Mouse (Mus musculus): ENCODE results near the gene Plxdc1. TPM values are rescaled to one million over a fixed set of nuclear protein-coding genes. Genes with fewer than 3 reads are reported as not detected.
A peak's percentile ranks its signal among the peaks of the same experiment; 100 is the strongest.

The Plxdc1 gene
- polyA plus RNA-seq, 1 experiment from 2014 or later = 1.4 TPM

DNA sequence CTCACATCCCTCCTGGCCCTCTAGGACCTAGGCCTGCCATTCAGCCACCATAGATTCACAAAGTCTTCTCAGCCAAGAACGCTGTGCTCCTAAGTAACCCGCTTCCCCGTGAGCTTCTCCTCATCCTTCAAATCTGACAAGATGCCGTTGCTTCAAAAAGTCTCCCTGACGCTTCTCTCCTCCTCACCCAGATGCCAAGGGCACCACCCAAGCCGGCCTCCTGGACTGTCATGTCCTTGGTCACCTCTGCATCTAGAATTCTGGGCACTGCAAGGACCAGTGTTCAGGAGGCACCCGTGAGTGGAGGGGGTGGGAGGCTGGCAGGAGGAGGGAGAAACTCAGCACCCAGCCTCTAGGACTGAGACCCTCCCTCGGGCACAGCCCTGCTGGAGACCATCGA lies 3.5 kb downstream of the Plxdc1 start:
- no peak overlapping the region for H3K4me3 ChIP-seq
- WGBS = 85% methylated on average over 9 of the region's 9 CpGs
- no peak for ATAC-seq (ENCODE audit: low FRiP score, low read depth)
- H3K9me3 ChIP-seq = no peaks in the 10 kb centered on the region
- H3K4me2 ChIP-seq = no peak overlapping the region
- no peak overlapping the region for H3K27ac ChIP-seq (replicated peaks)
- H3K27me3 ChIP-seq = peaks cover 28% of the 10 kb centered on the region
- H3K9ac ChIP-seq = no peak overlapping the region
- peaks cover 15% of the 10 kb centered on the region for H3K4me1 ChIP-seq (replicated peaks)
- no peaks in the 10 kb centered on the region for H3K36me3 ChIP-seq

DNA sequence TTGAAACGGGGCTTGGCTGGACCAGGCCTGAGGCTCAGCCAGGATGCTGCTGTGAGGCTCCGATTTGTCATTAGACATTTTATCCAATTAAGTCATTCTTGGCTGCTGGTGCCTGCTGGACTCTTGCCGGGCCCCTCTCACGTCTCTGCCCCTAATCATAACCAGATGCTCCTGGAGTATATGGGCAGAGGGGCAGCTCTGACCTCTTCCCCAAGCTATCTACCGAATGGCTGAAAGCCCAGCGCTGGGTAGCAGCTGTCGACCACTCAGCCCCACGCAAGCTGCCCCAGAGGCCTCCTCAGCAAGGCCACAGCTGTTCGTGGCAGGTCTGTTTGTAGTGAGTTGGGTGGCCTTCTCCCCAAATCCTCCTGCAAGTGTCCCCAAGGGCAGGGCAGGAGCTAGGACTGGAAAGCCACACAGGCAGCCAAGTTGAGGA lies 5.7 kb downstream of the Plxdc1 start:
- no peaks in the 10 kb centered on the region for H3K36me3 ChIP-seq
- ATAC-seq (ENCODE audit: low FRiP score, low read depth) = peak; percentile 38; the same call in 1 of the 2 replicates
- no peak overlapping the region for H3K4me2 ChIP-seq
- H3K9ac ChIP-seq = no peak overlapping the region
- H3K4me3 ChIP-seq = no peak overlapping the region
- no peaks in the 10 kb centered on the region for H3K4me1 ChIP-seq (replicated peaks)
- H3K9me3 ChIP-seq = no peaks in the 10 kb centered on the region
- H3K27ac ChIP-seq (replicated peaks) = no peak overlapping the region
- H3K27me3 ChIP-seq = peaks cover 19% of the 10 kb centered on the region
- 39% methylated on average over 9 of the region's 9 CpGs for WGBS

DNA sequence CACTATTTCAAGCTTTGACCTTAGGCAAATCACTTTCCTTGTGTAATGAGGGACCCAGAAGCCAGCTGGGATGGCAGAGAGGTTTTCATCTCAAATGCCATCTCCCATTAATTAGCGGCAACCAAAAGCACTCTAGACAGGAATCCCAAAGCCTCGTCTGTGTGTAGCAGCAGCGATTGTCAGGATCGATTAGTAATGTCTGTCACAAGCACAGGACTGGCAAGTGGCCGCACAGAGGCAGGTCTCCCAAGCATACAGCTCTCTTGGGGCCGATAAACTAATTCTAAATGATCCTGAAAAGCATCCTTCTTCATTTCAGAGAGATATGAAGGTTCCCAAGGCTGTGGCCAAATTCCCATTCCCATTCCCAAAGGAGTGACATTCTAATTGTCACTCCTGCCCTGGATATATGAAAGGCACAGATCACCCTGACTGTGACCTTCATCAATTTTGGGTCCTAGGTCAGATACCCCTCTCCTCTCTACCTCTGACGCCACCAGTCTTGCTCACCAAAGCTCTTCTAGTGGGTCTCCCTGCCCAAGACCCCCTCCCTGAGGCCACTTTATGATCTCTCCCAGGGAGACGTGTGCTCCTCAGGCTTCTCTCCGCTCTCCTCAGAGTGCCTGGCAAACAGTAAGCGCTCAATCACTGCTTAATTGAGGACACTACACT lies 6.3 kb downstream of the Plxdc1 start:
- H3K4me1 ChIP-seq (replicated peaks) = no peaks in the 10 kb centered on the region
- ATAC-seq (ENCODE audit: low FRiP score, low read depth) = no peak
- H3K4me2 ChIP-seq = no peak overlapping the region
- H3K4me3 ChIP-seq = no peak overlapping the region
- WGBS = 67% methylated on average over 10 of the region's 10 CpGs
- no peak overlapping the region for H3K9ac ChIP-seq
- no peaks in the 10 kb centered on the region for H3K9me3 ChIP-seq
- H3K27me3 ChIP-seq = peaks cover 13% of the 10 kb centered on the region
- H3K36me3 ChIP-seq = no peaks in the 10 kb centered on the region
- H3K27ac ChIP-seq (replicated peaks) = no peak overlapping the region

DNA sequence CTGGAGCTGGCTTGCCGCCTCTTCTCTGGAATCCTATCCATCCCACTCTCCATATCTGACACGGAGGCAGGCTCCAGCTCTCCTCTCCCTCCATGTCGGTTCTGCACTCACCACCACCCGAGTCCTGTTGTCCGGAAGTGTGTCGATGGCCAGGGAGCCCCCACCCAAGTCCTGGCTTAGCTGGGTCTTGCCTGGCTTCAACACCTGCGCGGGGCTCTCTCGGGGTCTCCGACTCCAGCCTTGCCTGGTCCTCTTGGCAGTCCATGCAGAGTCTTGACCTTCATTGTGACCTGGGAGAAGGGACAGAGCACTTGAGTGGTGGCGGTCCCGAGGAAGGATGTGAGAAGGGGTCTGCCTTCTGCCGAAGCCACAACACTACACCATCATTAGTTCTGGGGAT lies 7.9 kb downstream of the Plxdc1 start:
- Histone ChIP-seq H3K36me3 (no peaks in the 10 kb centered on the region), H3K27me3 (0 out of 2 replicates have a peak, but pooled peaks cover 4% of the 10 kb centered on the region), H3K4me3 (no peak overlapping the region), H3K4me2 (no peak overlapping the region), H3K27ac (replicated peaks) (no peak overlapping the region), H3K9ac (no peak overlapping the region), H3K4me1 (replicated peaks) (no peaks in the 10 kb centered on the region), H3K9me3 (no peaks in the 10 kb centered on the region)
- WGBS = 90% methylated on average over 13 of the region's 13 CpGs
- ATAC-seq (ENCODE audit: low FRiP score, low read depth) = no peak

DNA sequence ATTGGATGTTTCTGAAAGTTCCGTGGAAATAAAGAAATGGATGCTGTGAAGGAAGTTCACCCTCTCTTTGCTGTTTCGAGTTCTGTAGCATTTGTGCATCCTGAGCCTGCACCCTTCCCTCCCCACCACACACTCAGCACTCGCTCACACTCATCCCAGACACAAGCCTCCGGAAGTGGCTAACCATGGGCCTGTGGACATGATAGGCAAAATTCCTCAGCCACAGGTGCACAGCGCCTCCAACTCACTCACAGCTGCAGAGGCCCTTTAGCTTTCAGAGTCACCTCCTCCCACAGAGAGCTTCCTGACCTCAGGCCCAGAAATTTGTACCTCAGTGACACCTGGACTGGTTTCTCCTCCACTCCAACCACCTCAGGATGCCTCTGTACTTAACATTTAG lies 8.4 kb downstream of the Plxdc1 start:
- 0 out of 2 replicates have a peak, but pooled peaks cover 4% of the 10 kb centered on the region for H3K27me3 ChIP-seq
- WGBS = 81% methylated on average over 5 of the region's 5 CpGs
- ATAC-seq (ENCODE audit: low FRiP score, low read depth) = no peak
- H3K9me3 ChIP-seq = no peaks in the 10 kb centered on the region
- no peak overlapping the region for H3K4me3 ChIP-seq
- no peak overlapping the region for H3K4me2 ChIP-seq
- no peak overlapping the region for H3K9ac ChIP-seq
- H3K36me3 ChIP-seq = no peaks in the 10 kb centered on the region
- no peaks in the 10 kb centered on the region for H3K4me1 ChIP-seq (replicated peaks)
- H3K27ac ChIP-seq (replicated peaks) = no peak overlapping the region

DNA sequence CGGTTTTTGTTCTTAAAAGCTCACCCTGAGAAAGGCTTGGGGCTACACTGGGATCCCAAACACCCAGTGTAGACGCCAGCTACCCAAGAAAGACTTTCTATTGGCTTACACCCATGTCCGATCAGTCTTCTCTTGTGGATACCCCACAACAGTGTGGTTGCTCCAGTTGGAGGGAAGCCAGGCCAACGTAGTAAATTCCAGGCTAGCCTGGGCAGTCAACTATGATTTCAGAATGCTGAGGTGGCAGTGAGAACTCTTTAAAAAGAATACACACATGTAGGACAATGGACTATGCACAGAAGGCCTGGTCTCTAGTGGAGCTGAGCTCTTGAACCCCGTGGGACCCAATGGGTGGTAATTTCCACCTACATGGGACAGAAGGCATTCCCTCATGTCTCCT lies 11.5 kb downstream of the Plxdc1 start:
- Histone ChIP-seq H3K4me2 (no peak overlapping the region), H3K27me3 (0 out of 2 replicates have a peak, but pooled peaks cover 4% of the 10 kb centered on the region)
- no peak for ATAC-seq (ENCODE audit: low FRiP score, low read depth)

DNA sequence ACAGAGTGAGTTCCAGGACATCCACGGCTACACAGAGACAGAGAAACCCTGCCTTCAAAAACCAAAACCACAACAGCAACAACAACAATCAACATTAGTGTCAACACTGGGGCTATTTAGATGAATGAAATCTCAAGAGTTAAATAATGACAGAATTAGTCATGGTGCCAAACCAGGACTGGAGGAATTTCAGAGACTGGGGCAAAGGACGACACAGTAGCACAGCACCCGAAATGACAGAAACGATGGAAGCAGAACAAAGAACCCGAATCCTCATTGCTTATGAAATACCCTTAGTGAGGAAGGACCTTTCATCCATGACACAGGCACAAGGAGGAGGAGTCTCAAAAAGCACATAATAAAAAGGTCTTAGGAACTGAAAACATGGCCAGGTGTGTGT lies 12.1 kb downstream of the Plxdc1 start:
- Histone ChIP-seq H3K27ac (replicated peaks) (no peak overlapping the region), H3K4me2 (no peak overlapping the region), H3K9ac (no peak overlapping the region), H3K4me1 (replicated peaks) (peaks cover 3% of the 10 kb centered on the region; the same call in 1 of the 2 replicates), H3K27me3 (0 out of 2 replicates have a peak, but pooled peaks cover 4% of the 10 kb centered on the region), H3K9me3 (no peaks in the 10 kb centered on the region), H3K4me3 (no peak overlapping the region), H3K36me3 (no peaks in the 10 kb centered on the region)
- WGBS = 83% methylated on average over 5 of the region's 5 CpGs
- no peak for ATAC-seq (ENCODE audit: low FRiP score, low read depth)

More for the DNA sequence above, 11.5 kb downstream of the Plxdc1 start:
- Histone ChIP-seq H3K9ac (no peak overlapping the region), H3K36me3 (no peaks in the 10 kb centered on the region), H3K27ac (replicated peaks) (no peak overlapping the region), H3K9me3 (no peaks in the 10 kb centered on the region), H3K4me3 (no peak overlapping the region), H3K4me1 (replicated peaks) (peaks cover 3% of the 10 kb centered on the region; the same call in 1 of the 2 replicates)
- 86% methylated on average over 5 of the region's 5 CpGs for WGBS

DNA sequence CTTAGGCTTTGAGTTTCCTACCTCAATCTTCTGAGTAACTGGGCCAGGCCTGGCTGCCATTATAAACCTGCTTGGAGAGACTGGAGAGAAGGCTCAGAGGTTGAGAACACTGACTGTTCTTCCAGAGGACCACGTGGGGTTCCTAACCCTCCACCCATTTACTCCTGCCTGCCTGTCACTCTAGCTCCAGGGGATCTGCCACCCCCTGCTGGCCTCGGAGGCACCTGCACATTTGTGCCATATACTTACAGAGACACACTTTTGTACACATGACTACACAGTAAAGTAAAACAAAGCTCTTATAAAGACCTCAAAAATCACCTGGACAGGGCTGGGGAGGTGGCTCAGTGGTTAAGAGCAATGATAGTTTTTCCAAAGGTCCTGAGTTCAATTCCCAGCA lies 13.8 kb downstream of the Plxdc1 start:
- Histone ChIP-seq H3K9me3 (no peaks in the 10 kb centered on the region), H3K27ac (replicated peaks) (no peak overlapping the region), H3K4me1 (replicated peaks) (peaks cover 3% of the 10 kb centered on the region; the same call in 1 of the 2 replicates), H3K9ac (no peak overlapping the region), H3K27me3 (no peaks in the 10 kb centered on the region), H3K4me3 (no peak overlapping the region), H3K4me2 (no peak overlapping the region), H3K36me3 (no peaks in the 10 kb centered on the region)
- no peak for ATAC-seq (ENCODE audit: low FRiP score, low read depth)
- 74% methylated on average over 2 of the region's 2 CpGs for WGBS

DNA sequence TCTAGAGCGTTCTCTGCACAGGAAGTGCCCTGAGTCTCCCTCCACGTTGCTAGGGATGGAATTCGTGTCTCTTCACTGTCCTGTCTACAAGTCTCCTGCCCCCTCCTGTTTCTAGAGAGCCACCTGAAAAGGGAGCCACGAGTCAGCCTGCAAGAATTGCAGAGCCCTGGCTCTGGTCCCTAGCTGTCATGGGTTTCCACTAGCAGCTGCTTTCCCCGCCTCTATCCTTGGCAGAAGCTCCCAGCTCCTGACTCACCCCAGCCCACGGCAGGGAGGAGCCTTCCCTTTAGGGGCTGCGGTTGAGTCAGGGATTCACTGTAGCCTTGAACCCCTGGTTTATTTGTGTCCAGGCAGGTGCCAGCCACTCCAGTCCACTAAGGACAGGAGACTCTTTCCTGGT lies 15.0 kb downstream of the Plxdc1 start:
- H3K9ac ChIP-seq = no peak overlapping the region
- ATAC-seq (ENCODE audit: low FRiP score, low read depth) = no peak
- H3K4me1 ChIP-seq (replicated peaks) = peaks cover 9% of the 10 kb centered on the region
- no peak overlapping the region for H3K4me2 ChIP-seq
- 41% methylated on average over 7 of the region's 7 CpGs for WGBS
- H3K4me3 ChIP-seq = no peak overlapping the region
- no peaks in the 10 kb centered on the region for H3K9me3 ChIP-seq
- 0 out of 2 replicates have a peak overlapping the region, but pooled peaks have one; percentile 33 for H3K27ac ChIP-seq (replicated peaks)
- no peaks in the 10 kb centered on the region for H3K36me3 ChIP-seq
- no peaks in the 10 kb centered on the region for H3K27me3 ChIP-seq

DNA sequence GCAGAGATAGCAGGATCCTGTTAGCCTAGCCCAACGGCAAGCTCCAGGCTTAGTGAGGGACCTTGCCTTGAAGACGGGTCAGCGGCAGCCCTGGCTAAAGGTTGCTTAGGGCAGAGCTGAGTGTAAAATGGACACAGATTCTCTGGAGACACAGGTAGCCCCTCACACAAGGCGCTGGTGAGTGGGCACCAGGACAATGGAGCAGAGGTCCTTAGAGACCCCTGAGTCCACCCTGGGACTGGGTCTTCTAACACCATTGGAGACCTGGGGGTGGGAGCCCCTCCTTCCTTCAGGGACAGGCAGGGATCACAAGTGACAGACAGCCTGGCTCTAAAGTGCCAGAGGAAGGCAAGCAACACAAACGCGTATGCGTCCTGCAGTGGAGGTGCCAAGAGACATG lies 15.5 kb downstream of the Plxdc1 start:
- H3K4me1 ChIP-seq (replicated peaks) = peaks cover 9% of the 10 kb centered on the region
- no peak overlapping the region for H3K9ac ChIP-seq
- no peak for ATAC-seq (ENCODE audit: low FRiP score, low read depth)
- H3K4me3 ChIP-seq = no peak overlapping the region
- H3K27ac ChIP-seq (replicated peaks) = no peak overlapping the region
- H3K4me2 ChIP-seq = no peak overlapping the region
- H3K27me3 ChIP-seq = no peaks in the 10 kb centered on the region
- 79% methylated on average over 7 of the region's 7 CpGs for WGBS
- H3K36me3 ChIP-seq = no peaks in the 10 kb centered on the region
- no peaks in the 10 kb centered on the region for H3K9me3 ChIP-seq

DNA sequence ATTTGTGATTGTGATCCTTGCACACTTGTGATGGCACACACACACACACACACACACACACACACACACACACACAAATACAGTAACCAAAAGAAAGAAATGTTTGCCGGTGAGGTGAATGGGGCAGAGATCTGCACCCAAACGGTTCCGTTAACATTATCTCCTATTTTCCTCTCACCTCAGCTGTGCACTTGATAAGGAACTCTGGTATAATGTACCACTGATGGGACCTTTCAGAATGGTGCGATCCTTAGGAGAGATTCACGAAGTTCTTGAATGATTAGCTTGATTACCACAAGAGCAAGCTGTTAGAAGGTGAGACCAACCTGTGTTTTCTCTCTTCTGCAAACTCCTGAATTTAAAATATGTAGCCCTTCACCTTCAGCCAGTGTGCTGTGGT lies 17.9 kb downstream of the Plxdc1 start:
- Histone ChIP-seq H3K9me3 (no peaks in the 10 kb centered on the region), H3K4me1 (replicated peaks) (peaks cover 9% of the 10 kb centered on the region), H3K36me3 (no peaks in the 10 kb centered on the region), H3K4me2 (no peak overlapping the region), H3K4me3 (no peak overlapping the region), H3K27ac (replicated peaks) (no peak overlapping the region), H3K27me3 (no peaks in the 10 kb centered on the region), H3K9ac (no peak overlapping the region)
- 88% methylated on average over 5 of the region's 5 CpGs for WGBS
- no peak for ATAC-seq (ENCODE audit: low FRiP score, low read depth)

DNA sequence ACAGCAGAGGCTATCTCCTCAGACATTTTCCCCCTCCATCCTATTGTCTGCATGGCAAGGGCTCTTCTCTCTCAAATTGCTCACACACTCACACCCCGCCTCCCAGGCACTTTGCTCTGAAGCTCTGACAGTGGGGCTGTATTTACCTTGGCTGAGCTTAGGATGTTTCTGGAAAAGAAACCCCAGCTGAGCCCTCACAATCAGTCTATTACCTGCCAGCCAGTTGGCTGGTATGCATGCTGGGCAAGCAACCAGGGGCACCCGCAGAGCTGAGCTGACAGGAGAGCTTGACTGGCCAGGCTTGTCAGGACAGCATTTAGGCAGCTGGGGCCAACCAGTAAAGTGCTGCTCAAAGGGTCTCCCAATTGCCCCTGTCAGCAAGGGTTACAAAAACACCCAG lies 19.1 kb downstream of the Plxdc1 start:
- Histone ChIP-seq H3K9ac (no peak overlapping the region), H3K4me2 (no peak overlapping the region)

DNA sequence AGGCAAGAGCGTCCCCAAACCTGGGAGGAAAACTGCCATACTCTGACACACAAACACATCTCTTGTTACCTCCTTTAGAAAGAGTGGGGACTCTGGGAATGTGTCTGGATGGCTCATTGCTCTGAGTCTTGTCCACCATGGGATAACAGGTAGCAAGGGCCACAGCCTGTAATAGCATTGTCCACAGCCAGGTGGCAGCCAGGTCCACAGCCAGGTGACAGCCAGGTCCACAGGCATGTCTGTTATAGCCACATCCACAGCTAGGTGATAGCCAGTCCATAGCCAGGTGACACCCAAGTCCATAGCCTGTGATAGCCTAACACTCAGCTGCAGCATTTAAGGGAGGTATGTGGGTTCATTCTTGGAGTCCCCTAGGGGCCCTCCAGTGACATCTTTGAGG lies 25.3 kb downstream of the Plxdc1 start:
- no peaks in the 10 kb centered on the region for H3K9me3 ChIP-seq
- no peak overlapping the region for H3K4me2 ChIP-seq
- H3K36me3 ChIP-seq = no peaks in the 10 kb centered on the region
- 82% methylated on average over 1 of the region's 1 CpGs for WGBS
- H3K27me3 ChIP-seq = no peaks in the 10 kb centered on the region
- H3K4me3 ChIP-seq = no peak overlapping the region
- no peak overlapping the region for H3K27ac ChIP-seq (replicated peaks)
- ATAC-seq (ENCODE audit: low FRiP score, low read depth) = no peak
- H3K4me1 ChIP-seq (replicated peaks) = peaks cover 21% of the 10 kb centered on the region
- H3K9ac ChIP-seq = no peak overlapping the region

More for the DNA sequence above, 19.1 kb downstream of the Plxdc1 start:
- no peaks in the 10 kb centered on the region for H3K36me3 ChIP-seq
- peak; percentile 48; the same call in 1 of the 2 replicates for ATAC-seq (ENCODE audit: low FRiP score, low read depth)
- peaks cover 9% of the 10 kb centered on the region for H3K4me1 ChIP-seq (replicated peaks)
- peak overlapping the region; percentile 10; the same call in 1 of the 2 replicates for H3K27ac ChIP-seq (replicated peaks)
- 31% methylated on average over 2 of the region's 2 CpGs for WGBS
- H3K27me3 ChIP-seq = no peaks in the 10 kb centered on the region
- H3K4me3 ChIP-seq = no peak overlapping the region
- H3K9me3 ChIP-seq = no peaks in the 10 kb centered on the region
